Comparison of ENCODE assay signal across 9 mouse cellular contexts in the genomic region with DNA sequence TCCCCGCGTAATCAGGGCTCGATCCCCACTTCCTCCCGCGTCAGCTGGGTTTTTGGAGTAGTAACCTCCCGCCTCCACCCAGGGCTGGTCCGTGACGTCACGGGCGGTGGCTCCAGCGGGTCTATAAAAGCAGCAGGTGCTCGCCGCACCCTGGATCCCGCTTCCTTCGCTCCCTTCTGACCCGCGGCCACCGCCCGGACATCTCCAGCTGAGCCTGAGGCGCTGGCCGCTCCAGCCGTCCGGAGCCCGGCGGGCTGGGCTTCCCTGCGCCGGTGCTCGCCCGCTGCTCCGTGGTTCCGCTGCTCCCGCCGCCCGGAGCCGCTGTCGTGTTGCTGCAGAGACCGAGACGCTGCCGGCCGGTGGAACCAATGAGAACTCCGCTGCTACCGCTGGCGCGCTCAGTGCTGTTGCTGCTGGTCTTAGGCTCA. TPM values are rescaled to one million over a fixed set of nuclear protein-coding genes. Genes with fewer than 3 reads are reported as not detected.
DNase-seq lines count a peak whose midpoint lies in the region; ATAC-seq and TF ChIP-seq lines count a peak whose summit lies in the region.
"Had no signal": no experiment of that assay in that cellular context is flagged by ENCODE, and none has a peak within 500 bp of the region (broad histone marks: within the 10 kb centered on the region; RNA-seq: fewer than 3 reads in every experiment).

TSS of gene Areg (plus strand) at position 154 of the 428 bp plus-strand sequence.

- no peak within 1 kb of the TSS for H3K27ac ChIP-seq in cortical plate, adult 2 months (ENCODE audit: insufficient read depth, low read length)
- no peak within 1 kb of the TSS; the same call in 1 of the 2 replicates for H3K27ac ChIP-seq in intestine, postnatal 0 days (ENCODE audit: low read depth, low read length)
- H3K27ac ChIP-seq in limb, embryonic 10.5 days: no peak within 1 kb of the TSS

- no peaks in the 10 kb centered on the region for H3K9me3 ChIP-seq in intestine, postnatal 0 days (ENCODE audit: control insufficient read depth)
- H3K9me3 ChIP-seq in limb, embryonic 10.5 days (replicated peaks): no peaks in the 10 kb centered on the region

- no peaks in the 10 kb centered on the region for H3K4me1 ChIP-seq in cortical plate, adult 2 months (ENCODE audit: control insufficient read depth, insufficient read depth, low read length)
- no peaks in the 10 kb centered on the region for H3K4me1 ChIP-seq in intestine, postnatal 0 days (replicated peaks; ENCODE audit: control insufficient read depth, insufficient read depth, low read length)
- H3K4me1 ChIP-seq in limb, embryonic 10.5 days: peaks cover 15% of the 10 kb centered on the region

- no peak for TF ChIP-seq CTCF in cortical plate, adult 2 months (IDR thresholded peaks at IDR 0.05; ENCODE audit: extremely low read depth, insufficient read depth, low read length)
- peak; percentile 62 for TF ChIP-seq CTCF in intestine, postnatal 0 days (IDR thresholded peaks at IDR 0.05; ENCODE audit: low read depth)

- DNase-seq in gastrocnemius, postnatal 4 days (ENCODE audit: low spot score in 2 of 2): peak; percentile 23 to 33
- DNase-seq in limb, embryonic 10.5 days (ENCODE audit: low spot score): peak; percentile 65
- peak; percentile 62 for DNase-seq in mesoderm, embryonic 11.5 days (ENCODE audit: low read depth, low spot score)
- DNase-seq in right cerebral cortex, postnatal 4 days: peak; percentile 52
- DNase-seq in MN1 (ENCODE audit: low spot score): no peak

- peak within 1 kb of the TSS; percentile 41 for H3K4me3 ChIP-seq in cortical plate, adult 2 months (ENCODE audit: insufficient read depth, low read length)
- peak within 1 kb of the TSS; percentile 53 for H3K4me3 ChIP-seq in intestine, postnatal 0 days (ENCODE audit: low read depth, low read length)
- peak within 1 kb of the TSS; percentile 65 for H3K4me3 ChIP-seq in limb, embryonic 10.5 days

- H3K4me2 ChIP-seq in intestine, postnatal 0 days (replicated peaks; ENCODE audit: low read depth): peak within 1 kb of the TSS; percentile 86

- H3K36me3 ChIP-seq in intestine, postnatal 0 days (ENCODE audit: control insufficient read depth, insufficient read depth): no peaks in the 10 kb centered on the region
- no peaks in the 10 kb centered on the region for H3K36me3 ChIP-seq in limb, embryonic 10.5 days

- peak within 1 kb of the TSS; percentile 62 for H3K9ac ChIP-seq in intestine, postnatal 0 days (ENCODE audit: low read depth, low read length)

- TF ChIP-seq POLR2A in cortical plate, adult 2 months (IDR thresholded peaks at IDR 0.05; ENCODE audit: extremely low read depth, insufficient read depth, low read length): no peak

- ATAC-seq in activated CD4-positive, CD25-positive, alpha-beta regulatory T cell, adult 4 months: peak; percentile 90
- ATAC-seq in intestine, postnatal 0 days: peak; percentile 87

- no peaks in the 10 kb centered on the region for H3K27me3 ChIP-seq in intestine, postnatal 0 days (replicated peaks; ENCODE audit: control insufficient read depth, insufficient read depth, low read length)
- H3K27me3 ChIP-seq in limb, embryonic 10.5 days (ENCODE audit: low read depth, poor library complexity, severe bottlenecking): peaks cover 33% of the 10 kb centered on the region

- WGBS in intestine, postnatal 0 days: under 1% methylated on average over 44 of the region's 44 CpGs
- WGBS in limb, embryonic 10.5 days: under 1% methylated on average over 44 of the region's 44 CpGs

RNA-seq across cellular contexts. Expression of gene Areg, which starts in this region (rescaled TPM):
- 1 to 10 TPM; 1.8 to 2.3 TPM for polyA plus RNA-seq in activated CD4-positive, CD25-positive, alpha-beta regulatory T cell, adult 4 months (2017; shearing (Covaris generic))
- 0.10 and 0.11 TPM in 2 replicates for polyA plus RNA-seq in cortical plate, adult 2 months (2012; rRNA removed)
- total RNA-seq in gastrocnemius, postnatal 4 days (2021): not detected
- 7.5 and 18.0 TPM in 2 replicates for polyA plus RNA-seq in intestine, postnatal 0 days (2015; fragmentation: Nextera tagmentation; extraction: Ambion mirVana)
- polyA plus RNA-seq in limb, embryonic 10.5 days (2016; fragmentation: Nextera tagmentation; extraction: Ambion mirVana): not detected in 2 replicates
- total RNA-seq: gastrocnemius, postnatal 36 days had no signal

Comparison
In these comparisons a context has a peak if more than half of its experiments do, and no peak if none do; other contexts are left out.
1. Peak in DNase-seq in gastrocnemius, postnatal 4 days; RNA of the gene not detected or under 1 TPM.
2. Peak in DNase-seq and H3K4me3 ChIP-seq in limb, embryonic 10.5 days; RNA of the gene not detected or under 1 TPM.